Mouse (Mus musculus): ENCODE results near the gene Fez1.

DNA sequence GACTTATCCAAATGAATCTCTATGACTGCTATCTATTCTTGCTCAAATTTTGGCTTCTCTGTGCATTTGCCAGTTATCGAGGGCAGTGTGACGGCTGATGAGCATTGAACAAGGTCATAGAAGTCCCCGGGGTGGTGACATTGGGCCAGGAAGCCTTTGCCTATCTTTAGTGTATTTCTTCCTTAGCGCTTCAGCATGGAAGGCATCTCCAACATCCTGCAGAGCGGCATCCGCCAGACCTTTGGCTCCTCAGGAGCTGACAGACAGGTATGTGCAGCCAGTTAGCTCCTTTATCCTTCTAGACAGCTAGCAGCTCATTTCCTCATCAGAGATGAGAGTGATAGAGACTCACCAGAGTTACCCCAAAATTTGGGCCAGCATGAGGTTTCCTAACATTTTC, 47.0 kb downstream of the Fez1 start:
- TF ChIP-seq CTCF (IDR thresholded peaks at IDR 0.05; ENCODE audit: extremely low read depth, insufficient read depth, low read length) (no peak), POLR2A (IDR thresholded peaks at IDR 0.05; ENCODE audit: extremely low read depth, insufficient read depth, low read length) (no peak)

All from cortical plate, adult 2 months (tissue).